In genomic region chr1:60862951-60863461, GRCm38 (mm10) we compare ENCODE assay signal across 8 mouse cellular contexts. TPM values are rescaled to one million over a fixed set of nuclear protein-coding genes. Genes with fewer than 3 reads are reported as not detected.
DNase-seq lines count a peak whose midpoint lies in the region; ATAC-seq lines count a peak whose summit lies in the region.

No protein-coding gene starts in this region.

- H3K36me3 ChIP-seq in heart, embryonic 16.5 days (ENCODE audit: control insufficient read depth, insufficient read depth) = no peaks in the 10 kb centered on the region
- H3K36me3 ChIP-seq in limb, embryonic 10.5 days = no peaks in the 10 kb centered on the region

- peak overlapping the region; percentile 7; the same call in 1 of the 2 replicates for H3K4me2 ChIP-seq in heart, embryonic 16.5 days (ENCODE audit: low read depth, low read length)

- peak; percentile 17 for DNase-seq in A20 (ENCODE audit: low read depth, low spot score)
- peak; percentile 30 for DNase-seq in brain, adult 2 months (ENCODE audit: low read depth, low spot score)
- DNase-seq in limb, embryonic 10.5 days (ENCODE audit: low spot score) = peak; percentile 37
- no peak for DNase-seq in layer of hippocampus, adult 8-10 months (ENCODE audit: low spot score in 2 of 2)
- DNase-seq in thymus, postnatal 14 days = no peak

- no peak overlapping the region for H3K4me3 ChIP-seq in heart, embryonic 16.5 days (ENCODE audit: low read length)
- H3K4me3 ChIP-seq in limb, embryonic 10.5 days = no peak overlapping the region

- H3K27ac ChIP-seq in heart, embryonic 16.5 days (ENCODE audit: low read length) = peak overlapping the region; percentile 60
- peak overlapping the region; percentile 64 for H3K27ac ChIP-seq in limb, embryonic 10.5 days

- peaks cover 27% of the 10 kb centered on the region for H3K4me1 ChIP-seq in heart, embryonic 16.5 days (ENCODE audit: control insufficient read depth, insufficient read depth, low read length)
- peaks cover 18% of the 10 kb centered on the region for H3K4me1 ChIP-seq in limb, embryonic 10.5 days

- H3K9ac ChIP-seq in heart, embryonic 16.5 days (ENCODE audit: low read length) = no peak overlapping the region

- peak; percentile 29 for ATAC-seq in heart, embryonic 16.5 days (replicated peaks; ENCODE audit: extremely low read depth, insufficient read depth, low FRiP score)
- ATAC-seq in monocyte, adult 5-6 weeks (replicated peaks; ENCODE audit: insufficient number of reproducible peaks, low FRiP score, low TSS enrichment, poor library complexity, severe bottlenecking) = 0 out of 2 replicates have a peak, but pooled peaks have one; percentile 14
- ATAC-seq in granulocyte monocyte progenitor cell, adult 5-6 weeks (replicated peaks; ENCODE audit: poor library complexity, severe bottlenecking) = no peak

- WGBS in heart, embryonic 16.5 days = 45% methylated on average over 13 of the region's 13 CpGs
- WGBS in limb, embryonic 10.5 days = 61% methylated on average over 13 of the region's 13 CpGs

- H3K27me3 ChIP-seq in heart, embryonic 16.5 days (ENCODE audit: control insufficient read depth, insufficient read depth, low read length) = no peaks in the 10 kb centered on the region
- H3K27me3 ChIP-seq in limb, embryonic 10.5 days (ENCODE audit: low read depth, poor library complexity, severe bottlenecking) = no peaks in the 10 kb centered on the region

- H3K9me3 ChIP-seq in heart, embryonic 16.5 days (replicated peaks; ENCODE audit: control insufficient read depth, low read length) = no peaks in the 10 kb centered on the region
- H3K9me3 ChIP-seq in limb, embryonic 10.5 days (replicated peaks) = no peaks in the 10 kb centered on the region

RNA-seq across cellular contexts. Expression of gene Ctla4, which starts 23.8 kb away (rescaled TPM):
- polyA plus RNA-seq in heart, embryonic 16.5 days (2015; fragmentation: Nextera tagmentation; extraction: Ambion mirVana) = 1.6 and 3.5 TPM in 2 replicates
- polyA plus RNA-seq in limb, embryonic 10.5 days (2016; fragmentation: Nextera tagmentation; extraction: Ambion mirVana) = not detected in 2 replicates
- 10.5 to 25.9 TPM (median 12.5 TPM) in 3 replicates for total RNA-seq in monocyte, adult 5-6 weeks (2017)
- not detected for total RNA-seq in layer of hippocampus, adult 8-10 months (2022)
- total RNA-seq in granulocyte monocyte progenitor cell, adult 5-6 weeks (2014; fragmentation: Nextera tagmentation) = not detected in 2 replicates
- total RNA-seq in granulocyte monocyte progenitor cell, adult 5-6 weeks (2017) = not detected in 2 replicates

Comparison
In these comparisons a context has a peak if more than half of its experiments do, and no peak if none do; other contexts are left out.
1. DNase-seq: peak in A20 (single experiment), brain, adult 2 months (single experiment) and limb, embryonic 10.5 days (single experiment); none in layer of hippocampus, adult 8-10 months (0 of 2) and thymus, postnatal 14 days (single experiment).